Mouse (Mus musculus) heart, embryonic 11.5 days (tissue): Measurements from ENCODE around the gene Sptbn2. TPM values are rescaled to one million over a fixed set of nuclear protein-coding genes. Genes with fewer than 3 reads are reported as not detected.
A peak's percentile ranks its signal among the peaks of the same experiment; 100 is the strongest.

ENCODE experiments used
- ATAC-seq: fragments of 200-750 bp; cut with Nextera tagmentation; replicated peaks from 2 replicates; pipeline ENCODE4 v1.8.0; 2017; ENCODE audit warnings: moderate library complexity; ENCODE audit not compliant: insufficient number of reproducible peaks, low FRiP score, low TSS enrichment
- H3K27ac ChIP-seq: fragments of 300-500 bp; sonication (generic); 2 replicates; pipeline ENCODE4 v1.5.1; 2014; ENCODE audit warnings: mild to moderate bottlenecking, low read depth, low read length
- H3K27me3 ChIP-seq: fragments of 300-500 bp; sonication (generic); 2 replicates; pipeline ENCODE4 v1.6.1; 2014; ENCODE audit warnings: mild to moderate bottlenecking, low read length, mixed read lengths; ENCODE audit not compliant: control insufficient read depth, insufficient read depth
- H3K36me3 ChIP-seq: fragments of 300-500 bp; sonication (generic); 2 replicates; pipeline ENCODE4 v1.6.1; 2014; ENCODE audit warnings: mild to moderate bottlenecking, low read length, moderate library complexity, mixed read lengths; ENCODE audit not compliant: control insufficient read depth, insufficient read depth
- H3K4me1 ChIP-seq: fragments of 300-500 bp; sonication (generic); 2 replicates; pipeline ENCODE4 v1.6.1; 2014; ENCODE audit warnings: low read length; ENCODE audit not compliant: control insufficient read depth, insufficient read depth
- H3K4me2 ChIP-seq: fragments of 300-500 bp; sonication (generic); 2 replicates; pipeline ENCODE4 v1.6.1; 2014; ENCODE audit warnings: mild to moderate bottlenecking, moderate library complexity
- H3K4me3 ChIP-seq: fragments of 300-500 bp; sonication (generic); 2 replicates; pipeline ENCODE4 v1.5.1; 2014; ENCODE audit warnings: low read depth, low read length
- H3K9ac ChIP-seq: fragments of 300-500 bp; sonication (generic); 2 replicates; pipeline ENCODE4 v1.6.1; 2014; ENCODE audit warnings: mild to moderate bottlenecking, low read depth, low read length, moderate library complexity
- H3K9me3 ChIP-seq: fragments of 300-500 bp; sonication (generic); replicated peaks from 2 replicates; pipeline ENCODE4 v1.6.1; 2016; ENCODE audit warnings: low read length; ENCODE audit not compliant: control insufficient read depth
- WGBS: fragments of 180-500 bp; shearing (Covaris S2); extraction: QIAGEN DNeasy Blood & Tissue Kit; methylation state at CpG from one replicate; pipeline ENCODE4 v1.1.7; 2014; ENCODE audit not compliant: insufficient replicate concordance; 5-methylcytosine and 5-hydroxymethylcytosine counted together
- polyA plus RNA-seq: library from polyadenylated mRNA; unstranded; fragments of >200 nt; fragmentation: Nextera tagmentation; extraction: Ambion mirVana; gene quantifications from 2 replicates; pipeline ENCODE4 v1.2.1, GENCODE M21; 2014

The Sptbn2 gene
- polyA plus RNA-seq, 1 experiment from 2014 or later = 0.42 TPM

- no peaks in the 10 kb centered on the region for H3K9me3 ChIP-seq
- H3K4me2 ChIP-seq = no peak overlapping the region
- H3K9ac ChIP-seq = no peak overlapping the region
- H3K4me3 ChIP-seq = no peak overlapping the region
- ATAC-seq = no peak
- H3K27me3 ChIP-seq = no peaks in the 10 kb centered on the region
- H3K36me3 ChIP-seq = peaks cover 18% of the 10 kb centered on the region; the same call in 1 of the 2 replicates
- H3K27ac ChIP-seq = no peak overlapping the region
- H3K4me1 ChIP-seq = no peaks in the 10 kb centered on the region
- 74% methylated on average over 12 of the region's 12 CpGs for WGBS
Observed at GRCm38 (mm10) chr19:4767507-4768148, 56.7 kb downstream of the Sptbn2 start.

GRCm38 (mm10) chr19:4772785-4773184 is 61.8 kb downstream of the Sptbn2 start:
- H3K4me3 ChIP-seq = no peak overlapping the region
- H3K9me3 ChIP-seq = no peaks in the 10 kb centered on the region
- H3K36me3 ChIP-seq = peaks cover 15% of the 10 kb centered on the region; the same call in 1 of the 2 replicates
- 84% methylated on average over 3 of the region's 3 CpGs for WGBS
- no peak overlapping the region for H3K4me2 ChIP-seq
- H3K4me1 ChIP-seq = no peaks in the 10 kb centered on the region
- no peak overlapping the region for H3K27ac ChIP-seq
- H3K9ac ChIP-seq = no peak overlapping the region
- no peaks in the 10 kb centered on the region for H3K27me3 ChIP-seq
- no peak for ATAC-seq

GRCm38 (mm10) chr19:4782891-4783290 is 71.9 kb downstream of the Sptbn2 start:
- Histone ChIP-seq H3K27me3 (no peaks in the 10 kb centered on the region), H3K4me3 (no peak overlapping the region), H3K27ac (no peak overlapping the region), H3K4me1 (peaks cover 6% of the 10 kb centered on the region; the same call in 1 of the 2 replicates), H3K9ac (no peak overlapping the region), H3K4me2 (no peak overlapping the region), H3K9me3 (no peaks in the 10 kb centered on the region), H3K36me3 (peaks cover 23% of the 10 kb centered on the region)
- ATAC-seq = no peak
- WGBS = 89% methylated on average over 2 of the region's 2 CpGs

- Histone ChIP-seq H3K4me3 (no peak overlapping the region), H3K9ac (no peak overlapping the region), H3K27me3 (no peaks in the 10 kb centered on the region), H3K4me2 (no peak overlapping the region), H3K27ac (0 out of 2 replicates have a peak overlapping the region, but pooled peaks have one; percentile 29), H3K4me1 (peaks cover 6% of the 10 kb centered on the region; the same call in 1 of the 2 replicates), H3K36me3 (peaks cover 27% of the 10 kb centered on the region), H3K9me3 (no peaks in the 10 kb centered on the region)
- no peak for ATAC-seq
- WGBS = 91% methylated on average over 7 of the region's 7 CpGs
Observed at GRCm38 (mm10) chr19:4785206-4785605, 74.2 kb downstream of the Sptbn2 start.

GRCm38 (mm10) chr19:4786313-4786712 is 75.3 kb downstream of the Sptbn2 start:
- Histone ChIP-seq H3K9me3 (no peaks in the 10 kb centered on the region), H3K4me2 (no peak overlapping the region), H3K4me3 (no peak overlapping the region), H3K27me3 (no peaks in the 10 kb centered on the region), H3K4me1 (peaks cover 6% of the 10 kb centered on the region; the same call in 1 of the 2 replicates), H3K27ac (no peak overlapping the region), H3K9ac (no peak overlapping the region), H3K36me3 (peaks cover 35% of the 10 kb centered on the region)
- 93% methylated on average over 2 of the region's 2 CpGs for WGBS
- ATAC-seq = no peak

- Histone ChIP-seq H3K9ac (peak overlapping the region; percentile 85), H3K4me1 (peaks cover 8% of the 10 kb centered on the region; the same call in 1 of the 2 replicates), H3K27me3 (no peaks in the 10 kb centered on the region), H3K27ac (peak overlapping the region; percentile 84), H3K9me3 (no peaks in the 10 kb centered on the region), H3K36me3 (peaks cover 11% of the 10 kb centered on the region), H3K4me2 (peak overlapping the region; percentile 84), H3K4me3 (peak overlapping the region; percentile 82)
- WGBS = 1% methylated on average over 16 of the region's 16 CpGs
- ATAC-seq = peak; percentile 63; the same call in 1 of the 2 replicates
Observed at GRCm38 (mm10) chr19:4793281-4793830, 82.4 kb downstream of the Sptbn2 start.

- H3K36me3 ChIP-seq = peaks cover 11% of the 10 kb centered on the region
- peak within 1 kb of the TSS; percentile 82 for H3K4me3 ChIP-seq
Observed at GRCm38 (mm10) chr19:4793831-4794422, 83.0 kb downstream of the Sptbn2 start, which contains the start of gene Rbm4. TSS of gene Rbm4 (minus strand) at chr19:4793901.

GRCm38 (mm10) chr19:4795929-4796328 is 85.0 kb downstream of the Sptbn2 start:
- H3K9ac ChIP-seq = no peak overlapping the region
- 64% methylated on average over 1 of the region's 1 CpGs for WGBS
- ATAC-seq = no peak
- no peak overlapping the region for H3K27ac ChIP-seq
- H3K9me3 ChIP-seq = no peaks in the 10 kb centered on the region
- no peak overlapping the region for H3K4me3 ChIP-seq
- no peak overlapping the region for H3K4me2 ChIP-seq
- H3K4me1 ChIP-seq = peaks cover 8% of the 10 kb centered on the region; the same call in 1 of the 2 replicates
- no peaks in the 10 kb centered on the region for H3K27me3 ChIP-seq
- H3K36me3 ChIP-seq = peaks cover 16% of the 10 kb centered on the region

More at GRCm38 (mm10) chr19:4793831-4794422, 83.0 kb downstream of the Sptbn2 start, which contains the start of gene Rbm4:
- ATAC-seq = peak; percentile 96
- under 1% methylated on average over 31 of the region's 31 CpGs for WGBS
- peaks cover 8% of the 10 kb centered on the region; the same call in 1 of the 2 replicates for H3K4me1 ChIP-seq
- H3K9me3 ChIP-seq = no peaks in the 10 kb centered on the region
- peak within 1 kb of the TSS; percentile 84 for H3K4me2 ChIP-seq
- H3K9ac ChIP-seq = peak within 1 kb of the TSS; percentile 85
- H3K27me3 ChIP-seq = no peaks in the 10 kb centered on the region
- peak within 1 kb of the TSS; percentile 84 for H3K27ac ChIP-seq
